17 mouse cellular contexts compared by ENCODE assay signal in the genomic region with DNA sequence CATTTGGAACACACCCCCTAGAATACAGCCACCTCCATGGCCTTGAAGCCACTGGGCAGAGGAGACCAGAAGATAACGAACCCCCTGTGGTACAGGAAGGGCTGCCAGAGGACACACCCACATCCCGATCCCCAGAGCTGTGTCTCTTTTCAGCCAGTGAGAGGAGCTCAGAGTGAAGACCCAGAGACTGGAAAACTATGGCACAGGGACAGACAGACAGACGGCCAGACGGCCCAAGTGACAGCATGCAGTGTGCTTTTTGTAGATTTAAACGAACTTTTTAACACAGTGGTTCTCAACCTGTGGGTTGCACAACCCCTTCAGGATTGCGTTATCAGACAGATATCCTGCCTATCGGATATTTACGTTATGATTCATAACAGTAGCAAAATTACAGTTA.
DNase-seq lines count a peak whose midpoint lies in the region; ATAC-seq and TF ChIP-seq lines count a peak whose summit lies in the region.
"Had no signal": no experiment of that assay in that cellular context is flagged by ENCODE, and none has a peak within 500 bp of the region (broad histone marks: within the 10 kb centered on the region; RNA-seq: fewer than 3 reads in every experiment).

No protein-coding gene starts in this region.

- H3K4me2 ChIP-seq in lung, embryonic 14.5 days, result 0 out of 2 replicates have a peak overlapping the region, but pooled peaks have one; percentile 7
- H3K4me2 ChIP-seq: embryonic facial prominence, embryonic 13.5 days; neural tube, embryonic 15.5 days had no signal

- H3K9me3 ChIP-seq in lung, embryonic 14.5 days (ENCODE audit: low read depth, low read length), result no peaks in the 10 kb centered on the region
- H3K9me3 ChIP-seq: embryonic facial prominence, embryonic 13.5 days; G1E; midbrain, embryonic 10.5 days; neural tube, embryonic 15.5 days had no signal

- H3K9ac ChIP-seq in lung, embryonic 14.5 days, result no peak overlapping the region
- H3K9ac ChIP-seq: embryonic facial prominence, embryonic 13.5 days; neural tube, embryonic 15.5 days had no signal

- H3K4me3 ChIP-seq in lung, embryonic 14.5 days (ENCODE audit: low read depth, low read length), result no peak overlapping the region
- H3K4me3 ChIP-seq: embryonic facial prominence, embryonic 13.5 days; midbrain, embryonic 10.5 days; neural tube, embryonic 15.5 days had no signal

- peaks cover 20% of the 10 kb centered on the region for H3K4me1 ChIP-seq in lung, embryonic 14.5 days (ENCODE audit: insufficient read depth)

- DNase-seq in heart, adult 11 months, result peak; percentile 90
- no peak for DNase-seq in heart, adult 9 months (ENCODE audit: low spot score in 2 of 2)
- DNase-seq in lung, embryonic 14.5 days, result no peak
- DNase-seq in lung, postnatal 4 days, result no peak
- peak; percentile 32 for DNase-seq in MN1 (ENCODE audit: low spot score)
- no peak for DNase-seq in cerebellum, adult 18-20 months
- no peak for DNase-seq in kidney, postnatal 36 days
- DNase-seq: cerebellum, adult 11 months; gastrocnemius, postnatal 10 days; kidney, postnatal 10 days; layer of hippocampus, adult 9-11 months; thymus, postnatal 14 days had no signal

- 49% methylated on average over 8 of the region's 8 CpGs for WGBS in lung, embryonic 14.5 days

- no peaks in the 10 kb centered on the region for H3K27me3 ChIP-seq in lung, embryonic 14.5 days (ENCODE audit: insufficient read depth, low read length)
- H3K27me3 ChIP-seq: embryonic facial prominence, embryonic 13.5 days; neural tube, embryonic 15.5 days had no signal

- no peak for TF ChIP-seq CTCF in lung, embryonic 14.5 days (IDR thresholded peaks at IDR 0.05; ENCODE audit: low read depth)

- H3K36me3 ChIP-seq in lung, embryonic 14.5 days (ENCODE audit: insufficient read depth), result no peaks in the 10 kb centered on the region
- H3K36me3 ChIP-seq: embryonic facial prominence, embryonic 13.5 days; G1E; neural tube, embryonic 15.5 days had no signal

- ATAC-seq in lung, embryonic 14.5 days (ENCODE audit: insufficient read depth), result peak; percentile 16; the same call in 1 of the 2 replicates
- peak; percentile 65 for ATAC-seq in granulocyte monocyte progenitor cell, adult 5-6 weeks (replicated peaks; ENCODE audit: poor library complexity, severe bottlenecking)

- peak overlapping the region; percentile 88 for H3K27ac ChIP-seq in lung, embryonic 14.5 days (ENCODE audit: low read depth)
- H3K27ac ChIP-seq: neural tube, embryonic 15.5 days had no signal

Comparison
In these comparisons a context has a peak if more than half of its experiments do, and no peak if none do; other contexts are left out.
1. DNase-seq: peak in heart, adult 11 months (single experiment) and MN1 (single experiment); none in heart, adult 9 months (0 of 2), lung, embryonic 14.5 days (single experiment), lung, postnatal 4 days (0 of 2), cerebellum, adult 18-20 months (0 of 2) and kidney, postnatal 36 days (0 of 2).